Mouse (Mus musculus) c-Kit-positive CD71-positive TER-119-negative erythroid progenitor cells, embryonic 14.5 days (primary cell): ENCODE results near the gene Zfp239.

ENCODE experiments used
- DNase-seq: peaks from one replicate; pipeline ENCODE4 v3.0.0-alpha.2; 2013; ENCODE audit warnings: low read depth

Zfp239 gene

GRCm38 (mm10) chr6:117879408-117880115 lies 17.7 kb downstream of the Zfp239 start:
- peak; percentile 99 for DNase-seq

- DNase-seq = no peak
These were observed 18.5 kb downstream of the Zfp239 start for GRCm38 (mm10) chr6:117880394-117880838.

GRCm38 (mm10) chr6:117881229-117881628 lies 19.3 kb downstream of the Zfp239 start:
- DNase-seq = no peak

- DNase-seq = no peak
These were observed 20.1 kb downstream of the Zfp239 start for GRCm38 (mm10) chr6:117881997-117882396.

GRCm38 (mm10) chr6:117885943-117886342 lies 24.0 kb downstream of the Zfp239 start:
- DNase-seq = no peak

- no peak for DNase-seq
These were observed 26.1 kb downstream of the Zfp239 start for GRCm38 (mm10) chr6:117888032-117888431.

- peak; percentile 95 for DNase-seq
These were observed 26.8 kb downstream of the Zfp239 start for GRCm38 (mm10) chr6:117888642-117889096.

GRCm38 (mm10) chr6:117890257-117890656 lies 28.4 kb downstream of the Zfp239 start:
- no peak for DNase-seq

- DNase-seq = no peak
These were observed 29.7 kb downstream of the Zfp239 start for GRCm38 (mm10) chr6:117891369-117892160.

GRCm38 (mm10) chr6:117892386-117892785 lies 30.5 kb downstream of the Zfp239 start:
- DNase-seq = no peak

- no peak for DNase-seq
These were observed 31.5 kb downstream of the Zfp239 start for GRCm38 (mm10) chr6:117893435-117893834.

- DNase-seq = no peak
These were observed 35.9 kb downstream of the Zfp239 start for GRCm38 (mm10) chr6:117897800-117898199.

GRCm38 (mm10) chr6:117900126-117901080 lies 38.5 kb downstream of the Zfp239 start, which contains the start of gene Hnrnpf:
Gene Hnrnpf, plus strand, starts transcription at chr6:117900324.
- no peak for DNase-seq

GRCm38 (mm10) chr6:117901510-117902402 lies 39.9 kb downstream of the Zfp239 start:
- no peak for DNase-seq

GRCm38 (mm10) chr6:117902556-117902955 lies 40.7 kb downstream of the Zfp239 start:
- DNase-seq = no peak

GRCm38 (mm10) chr6:117903836-117904235 lies 41.9 kb downstream of the Zfp239 start:
- no peak for DNase-seq

GRCm38 (mm10) chr6:117905260-117905930 lies 43.5 kb downstream of the Zfp239 start:
- no peak for DNase-seq

- DNase-seq = no peak
These were observed 44.2 kb downstream of the Zfp239 start for GRCm38 (mm10) chr6:117906015-117906531.

GRCm38 (mm10) chr6:117906590-117907271 lies 44.8 kb downstream of the Zfp239 start:
- peak; percentile 93 for DNase-seq
